Mouse (Mus musculus): Measurements from ENCODE around the gene Thoc5.
A peak's percentile ranks its signal among the peaks of the same experiment; 100 is the strongest.

The Thoc5 gene

GRCm38 (mm10) chr11:4894848-4895816 is at the start of gene Thoc5:
Thoc5 (plus strand) TSS chr11:4895320.
- ATAC-seq (ENCODE audit: low TSS enrichment): peak; percentile 99

- peak; percentile 13; the same call in 1 of the 2 replicates for ATAC-seq (ENCODE audit: low TSS enrichment)
Observed at GRCm38 (mm10) chr11:4848483-4849248, 46.5 kb upstream of the Thoc5 start.

GRCm38 (mm10) chr11:4849258-4849943 is 45.7 kb upstream of the Thoc5 start, which contains the start of gene Nf2:
Nf2 (minus strand) TSS chr11:4849536.
- peak; percentile 100 for ATAC-seq (ENCODE audit: low TSS enrichment)

- ATAC-seq (ENCODE audit: low TSS enrichment): no peak
Observed at GRCm38 (mm10) chr11:4850404-4850803, 44.7 kb upstream of the Thoc5 start.

- no peak for ATAC-seq (ENCODE audit: low TSS enrichment)
Observed at GRCm38 (mm10) chr11:4853021-4853420, 42.1 kb upstream of the Thoc5 start.

- no peak for ATAC-seq (ENCODE audit: low TSS enrichment)
Observed at GRCm38 (mm10) chr11:4854181-4854580, 40.9 kb upstream of the Thoc5 start.

- ATAC-seq (ENCODE audit: low TSS enrichment): no peak
Observed at GRCm38 (mm10) chr11:4858416-4858815, 36.7 kb upstream of the Thoc5 start.

GRCm38 (mm10) chr11:4860986-4861385 is 34.1 kb upstream of the Thoc5 start:
- ATAC-seq (ENCODE audit: low TSS enrichment): no peak

GRCm38 (mm10) chr11:4861816-4862604 is 33.1 kb upstream of the Thoc5 start:
- ATAC-seq (ENCODE audit: low TSS enrichment): no peak

GRCm38 (mm10) chr11:4862730-4863129 is 32.4 kb upstream of the Thoc5 start:
- no peak for ATAC-seq (ENCODE audit: low TSS enrichment)

- ATAC-seq (ENCODE audit: low TSS enrichment): no peak; the same call in 1 of the 2 replicates
Observed at GRCm38 (mm10) chr11:4865645-4866251, 29.4 kb upstream of the Thoc5 start.

GRCm38 (mm10) chr11:4873755-4874475 is 21.2 kb upstream of the Thoc5 start, which contains the start of gene Nipsnap1:
Nipsnap1 (plus strand) TSS chr11:4873951.
- ATAC-seq (ENCODE audit: low TSS enrichment): peak; percentile 96

GRCm38 (mm10) chr11:4874551-4874950 is 20.6 kb upstream of the Thoc5 start:
- peak; percentile 48; the same call in 1 of the 2 replicates for ATAC-seq (ENCODE audit: low TSS enrichment)

GRCm38 (mm10) chr11:4881087-4881486 is 14.0 kb upstream of the Thoc5 start:
- ATAC-seq (ENCODE audit: low TSS enrichment): no peak

- no peak for ATAC-seq (ENCODE audit: low TSS enrichment)
Observed at GRCm38 (mm10) chr11:4882892-4883627, 12.1 kb upstream of the Thoc5 start.

GRCm38 (mm10) chr11:4885385-4885903 is 9.7 kb upstream of the Thoc5 start:
- ATAC-seq (ENCODE audit: low TSS enrichment): no peak

- no peak for ATAC-seq (ENCODE audit: low TSS enrichment)
Observed at GRCm38 (mm10) chr11:4886987-4887386, 8.1 kb upstream of the Thoc5 start.

- ATAC-seq (ENCODE audit: low TSS enrichment): no peak
Observed at GRCm38 (mm10) chr11:4900437-4900836, 5.3 kb downstream of the Thoc5 start.

- ATAC-seq (ENCODE audit: low TSS enrichment): no peak
Observed at GRCm38 (mm10) chr11:4901956-4902355, 6.8 kb downstream of the Thoc5 start.

Data from frontal cortex, adult (tissue).